Mouse (Mus musculus) bone marrow, adult 2 months (tissue): ENCODE measurements around the gene Gm27021. TPM values are rescaled to one million over a fixed set of nuclear protein-coding genes. Genes with fewer than 3 reads are reported as not detected.
A peak's percentile ranks its signal among the peaks of the same experiment; 100 is the strongest.

Source experiments
- H3K27ac ChIP-seq: fragments of 200-500 bp; 2 replicates; pipeline ENCODE4 v1.5.1; 2012; ENCODE audit warnings: low read depth, mild to moderate bottlenecking, control low read depth, inconsistent platforms, low read length; ENCODE audit not compliant: control insufficient read depth, poor library complexity, insufficient read depth
- H3K4me1 ChIP-seq: fragments of 200-500 bp; 2 replicates; pipeline ENCODE4 v1.6.1; 2011; ENCODE audit warnings: low read length; ENCODE audit not compliant: control insufficient read depth, insufficient read depth
- H3K4me3 ChIP-seq: fragments of 200-500 bp; replicated peaks from 2 replicates; pipeline ENCODE3; 2011; ENCODE audit warnings: mild to moderate bottlenecking, low read depth, low read length, control low read depth; ENCODE audit not compliant: control insufficient read depth
- CTCF ChIP-seq: fragments of 200-500 bp; IDR thresholded peaks from 2 replicates; pipeline ENCODE4 v1.5.1; 2011; ENCODE audit warnings: low read length, control low read depth; ENCODE audit not compliant: control insufficient read depth, insufficient read depth
- POLR2A ChIP-seq: fragments of 200-500 bp; IDR thresholded peaks from 2 replicates; pipeline ENCODE4 v1.6.1; 2011; ENCODE audit warnings: low read depth, mild to moderate bottlenecking, control low read depth, low read length, borderline replicate concordance; ENCODE audit not compliant: control insufficient read depth
- WGBS: fragments of 180-500 bp; shearing (Covaris S2); methylation state at CpG from one replicate; pipeline ENCODE4 v1.1.7; 2018; 5-methylcytosine and 5-hydroxymethylcytosine counted together
- polyA plus RNA-seq: library from polyadenylated mRNA; stranded (reverse); fragments of >200 nt; gene quantifications from 2 replicates; pipeline ENCODE4 v1.2.4, GENCODE M21; 2011; ENCODE audit warnings: low replicate concordance; ENCODE audit not compliant: missing spikeins, insufficient read depth, insufficient read length

The Gm27021 gene
- polyA plus RNA-seq, 1 experiment = not detected

GRCm38 (mm10) chr8:120668374-120668905 lies 561 bp upstream of the Gm27021 start, which contains the start of gene Emc8:
Gene Emc8 (minus strand): TSS chr8:120668573.
- WGBS = under 1% methylated on average over 51 of the region's 51 CpGs
- Histone ChIP-seq H3K4me3 (peak within 1 kb of the TSS; percentile 84), H3K27ac (peak within 1 kb of the TSS; percentile 92), H3K4me1 (peaks cover 5% of the 10 kb centered on the region; the same call in 1 of the 2 replicates)
- TF ChIP-seq CTCF (no peak), POLR2A (no peak)

DNA sequence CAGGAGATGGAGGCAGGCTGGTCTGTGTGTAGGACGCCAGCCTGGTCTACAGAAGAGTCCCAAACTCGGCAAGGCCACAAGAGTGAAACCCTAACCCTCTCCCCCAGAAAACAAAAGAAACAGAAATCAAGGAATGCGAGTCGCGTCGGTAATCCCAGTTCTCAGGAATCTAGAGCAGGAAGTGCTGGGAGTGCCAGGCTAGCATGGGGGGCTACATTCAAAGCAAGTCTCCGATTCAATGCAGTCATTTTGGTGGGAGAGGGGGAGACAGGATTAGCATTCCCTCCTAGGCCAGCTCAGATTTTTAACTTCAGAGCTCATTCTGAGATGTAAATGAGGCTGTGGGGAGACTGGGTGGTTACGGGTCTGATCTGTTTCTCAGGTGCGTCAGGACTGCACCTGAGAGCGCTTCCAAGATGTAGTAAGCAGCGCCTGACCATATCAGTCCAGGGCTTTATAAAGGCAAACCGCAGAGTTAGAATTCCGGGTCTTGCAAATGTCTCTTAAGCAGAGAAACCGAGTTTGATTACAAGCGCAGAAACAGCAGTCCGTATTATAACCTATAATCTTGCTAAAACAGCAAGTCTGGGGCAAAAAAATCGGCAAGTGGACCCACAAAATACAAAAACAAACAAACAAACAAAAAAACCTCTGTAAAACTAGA lies 940 bp downstream of the Gm27021 start:
- 14% methylated on average over 17 of the region's 17 CpGs for WGBS
- H3K4me3 ChIP-seq = peak overlapping the region; percentile 84
- peaks cover 5% of the 10 kb centered on the region; the same call in 1 of the 2 replicates for H3K4me1 ChIP-seq
- TF ChIP-seq CTCF = no peak
- TF ChIP-seq POLR2A = no peak
- H3K27ac ChIP-seq = no peak overlapping the region

- Histone ChIP-seq H3K27ac (no peak overlapping the region), H3K4me3 (no peak overlapping the region), H3K4me1 (peaks cover 5% of the 10 kb centered on the region; the same call in 1 of the 2 replicates)
- no peak for TF ChIP-seq CTCF
- 76% methylated on average over 3 of the region's 3 CpGs for WGBS
Observed at GRCm38 (mm10) chr8:120665726-120666455, 2.0 kb downstream of the Gm27021 start.

DNA sequence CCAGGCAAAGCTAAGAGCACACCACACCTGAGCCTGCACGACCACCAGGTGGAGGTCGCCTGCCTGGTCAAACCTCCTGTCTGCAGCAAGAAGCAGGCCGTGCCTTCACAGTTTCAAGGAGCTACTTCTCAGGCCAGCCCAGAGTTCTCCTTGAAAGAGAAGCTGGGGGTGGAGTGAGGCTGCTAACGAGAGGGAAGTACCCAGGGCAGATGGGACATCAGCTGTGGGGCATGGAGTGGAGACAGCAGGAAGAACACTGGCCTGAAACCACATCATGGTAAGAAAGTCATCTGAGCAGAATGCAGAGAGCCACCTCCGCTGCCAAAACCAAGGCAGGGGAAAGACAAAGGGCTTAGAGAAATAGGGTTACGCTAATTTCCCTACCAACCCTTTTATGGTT lies 3.3 kb downstream of the Gm27021 start:
- 43% methylated on average over 6 of the region's 6 CpGs for WGBS
- no peak for TF ChIP-seq POLR2A
- Histone ChIP-seq H3K27ac (no peak overlapping the region), H3K4me3 (no peak overlapping the region), H3K4me1 (peaks cover 5% of the 10 kb centered on the region; the same call in 1 of the 2 replicates)

DNA sequence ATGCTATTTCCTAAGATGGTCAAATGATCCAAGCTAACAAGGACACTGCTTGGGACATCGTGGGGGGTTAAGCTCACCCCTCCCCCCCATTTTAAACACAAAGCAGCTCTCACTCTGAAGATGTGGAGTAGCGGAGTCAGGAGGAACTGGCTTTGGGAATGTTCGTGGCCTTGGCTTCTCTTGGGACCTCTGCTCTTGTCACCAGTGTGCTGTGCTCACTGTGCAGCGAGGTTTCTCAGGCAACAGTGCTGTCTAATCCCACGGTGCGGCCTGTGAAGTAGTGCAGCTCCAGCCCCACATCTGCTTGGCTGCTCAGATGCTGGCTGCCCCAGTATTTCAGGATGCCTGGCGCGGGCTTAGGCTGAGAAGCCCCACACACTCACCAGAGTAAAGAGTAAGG lies 10.5 kb downstream of the Gm27021 start:
- 91% methylated on average over 8 of the region's 8 CpGs for WGBS
- Histone ChIP-seq H3K4me1 (no peaks in the 10 kb centered on the region), H3K27ac (no peak overlapping the region), H3K4me3 (no peak overlapping the region)
- TF ChIP-seq CTCF = no peak
- TF ChIP-seq POLR2A = no peak

DNA sequence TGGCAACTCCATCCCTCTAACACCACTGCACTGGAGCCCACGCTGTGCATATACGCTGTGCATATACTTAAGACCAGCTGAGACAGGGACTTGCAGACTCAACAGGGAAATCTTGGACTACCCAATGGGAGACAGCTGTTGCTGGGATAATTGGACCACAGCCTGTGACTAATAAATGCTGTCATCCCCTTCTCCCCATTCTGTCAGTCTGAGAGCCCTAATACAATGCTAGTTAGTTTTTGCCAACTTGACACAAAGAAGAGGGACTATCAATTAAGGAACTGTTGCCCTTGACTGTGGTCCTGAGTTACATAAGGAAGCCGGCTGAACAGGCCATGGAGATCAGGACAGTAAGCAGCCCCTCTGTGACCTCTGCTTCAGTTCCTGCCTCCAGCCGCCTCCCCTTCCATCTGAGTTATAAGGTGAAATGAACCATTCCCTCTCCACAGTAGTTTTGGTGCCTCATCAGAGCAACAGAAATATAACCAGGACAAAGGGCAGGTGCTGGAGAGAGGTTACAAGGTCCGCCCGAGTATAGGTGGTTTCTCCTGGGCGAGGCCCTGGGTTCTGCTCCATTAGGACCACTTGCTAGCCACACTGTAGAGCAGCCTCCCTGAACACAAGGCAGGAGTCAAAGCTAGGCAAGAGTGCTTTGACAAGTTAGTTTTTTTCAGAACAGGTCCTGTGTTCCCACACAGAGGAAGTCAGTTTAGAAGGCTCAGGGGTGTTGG lies 11.4 kb downstream of the Gm27021 start:
- TF ChIP-seq POLR2A (no peak), CTCF (no peak)
- H3K27ac ChIP-seq = no peak overlapping the region
- WGBS = 84% methylated on average over 7 of the region's 7 CpGs
- H3K4me1 ChIP-seq = no peaks in the 10 kb centered on the region
- H3K4me3 ChIP-seq = no peak overlapping the region

- H3K4me3 ChIP-seq = no peak within 1 kb of the TSS
- TF ChIP-seq POLR2A (no peak), CTCF (no peak)
- WGBS = 77% methylated on average over 7 of the region's 7 CpGs
- H3K4me1 ChIP-seq = no peaks in the 10 kb centered on the region
- H3K27ac ChIP-seq = no peak within 1 kb of the TSS
Observed at GRCm38 (mm10) chr8:120647532-120647931, 20.3 kb downstream of the Gm27021 start, which contains the start of gene 1190005I06Rik. Gene 1190005I06Rik (minus strand): TSS chr8:120647632.

- TF ChIP-seq CTCF (no peak), POLR2A (no peak)
- no peak overlapping the region for H3K4me3 ChIP-seq
- H3K27ac ChIP-seq = no peak overlapping the region
- H3K4me1 ChIP-seq = no peaks in the 10 kb centered on the region
- WGBS = 47% methylated on average over 7 of the region's 7 CpGs
Observed at GRCm38 (mm10) chr8:120644663-120645062, 23.2 kb downstream of the Gm27021 start.
